Mouse (Mus musculus): ENCODE measurements around the gene Cald1. TPM values are rescaled to one million over a fixed set of nuclear protein-coding genes. Genes with fewer than 3 reads are reported as not detected.
A peak's percentile ranks its signal among the peaks of the same experiment; 100 is the strongest.

The Cald1 gene
- polyA plus RNA-seq (2014; fragmentation: Nextera tagmentation; extraction: Ambion mirVana): 132 and 139 TPM in 2 replicates

GRCm38 (mm10) chr6:34598121-34599065, at the start of gene Cald1:
Gene Cald1, plus strand, starts transcription at chr6:34598500.
- no peaks in the 10 kb centered on the region for H3K9me3 ChIP-seq (ENCODE audit: control insufficient read depth, low read length)
- ATAC-seq (replicated peaks; ENCODE audit: low FRiP score): peak; percentile 82
- DNase-seq (ENCODE audit: low spot score): peak; percentile 58
- peaks cover 5% of the 10 kb centered on the region; the same call in 1 of the 2 replicates for H3K4me1 ChIP-seq (replicated peaks; ENCODE audit: control insufficient read depth, insufficient read depth, low read length)
- H3K27ac ChIP-seq (ENCODE audit: low read depth, low read length): no peak within 1 kb of the TSS
- peak within 1 kb of the TSS; percentile 24; the same call in 1 of the 2 replicates for H3K4me3 ChIP-seq (ENCODE audit: low read depth, low read length)
- peak within 1 kb of the TSS; percentile 16; the same call in 1 of the 2 replicates for H3K9ac ChIP-seq (ENCODE audit: low read length)
- peak within 1 kb of the TSS; percentile 44 for H3K4me2 ChIP-seq (ENCODE audit: low read depth, low read length, severe bottlenecking)
- H3K36me3 ChIP-seq (ENCODE audit: control insufficient read depth, insufficient read depth, low read length): no peaks in the 10 kb centered on the region
- WGBS: 4% methylated on average over 16 of the region's 16 CpGs
- no peaks in the 10 kb centered on the region for H3K27me3 ChIP-seq (ENCODE audit: control insufficient read depth, insufficient read depth, low read length)

DNA sequence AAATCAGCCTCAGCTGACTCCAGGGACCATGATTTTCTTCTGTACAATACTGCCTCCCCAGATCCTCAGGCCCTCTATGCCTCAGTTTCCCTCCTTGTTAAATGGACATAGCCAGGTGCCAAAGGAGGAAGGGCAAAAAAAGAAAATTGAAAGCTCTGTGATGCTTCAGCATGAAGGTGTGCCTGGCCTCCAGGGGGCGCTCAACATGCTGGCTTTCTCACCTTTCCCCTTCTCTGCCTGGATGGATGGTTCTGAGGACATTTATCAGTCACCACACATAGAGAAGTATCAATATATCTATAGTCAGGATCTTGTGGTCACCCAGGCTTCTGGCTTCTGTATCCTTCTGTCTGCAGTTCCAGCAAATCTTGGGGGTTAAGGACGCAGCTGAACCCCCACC, 49.3 kb upstream of the Cald1 start:
- ATAC-seq (replicated peaks; ENCODE audit: low FRiP score) (no peak), DNase-seq (ENCODE audit: low spot score) (peak; percentile 73)
- no peaks in the 10 kb centered on the region for H3K27me3 ChIP-seq (ENCODE audit: control insufficient read depth, insufficient read depth, low read length)
- 34% methylated on average over 2 of the region's 2 CpGs for WGBS
- H3K4me2 ChIP-seq (ENCODE audit: low read depth, low read length, severe bottlenecking): no peak overlapping the region
- H3K4me1 ChIP-seq (replicated peaks; ENCODE audit: control insufficient read depth, insufficient read depth, low read length): no peaks in the 10 kb centered on the region
- no peaks in the 10 kb centered on the region for H3K36me3 ChIP-seq (ENCODE audit: control insufficient read depth, insufficient read depth, low read length)
- H3K27ac ChIP-seq (ENCODE audit: low read depth, low read length): no peak overlapping the region
- H3K9ac ChIP-seq (ENCODE audit: low read length): no peak overlapping the region
- no peak overlapping the region for H3K4me3 ChIP-seq (ENCODE audit: low read depth, low read length)
- no peaks in the 10 kb centered on the region; the same call in 1 of the 2 replicates for H3K9me3 ChIP-seq (ENCODE audit: control insufficient read depth, low read length)

GRCm38 (mm10) chr6:34552489-34553157, 45.7 kb upstream of the Cald1 start:
- 88% methylated on average over 4 of the region's 4 CpGs for WGBS
- Histone ChIP-seq H3K9me3 (ENCODE audit: control insufficient read depth, low read length) (no peaks in the 10 kb centered on the region; the same call in 1 of the 2 replicates), H3K4me1 (replicated peaks; ENCODE audit: control insufficient read depth, insufficient read depth, low read length) (no peaks in the 10 kb centered on the region), H3K9ac (ENCODE audit: low read length) (no peak overlapping the region), H3K27ac (ENCODE audit: low read depth, low read length) (no peak overlapping the region), H3K36me3 (ENCODE audit: control insufficient read depth, insufficient read depth, low read length) (no peaks in the 10 kb centered on the region), H3K4me2 (ENCODE audit: low read depth, low read length, severe bottlenecking) (no peak overlapping the region), H3K4me3 (ENCODE audit: low read depth, low read length) (no peak overlapping the region), H3K27me3 (ENCODE audit: control insufficient read depth, insufficient read depth, low read length) (no peaks in the 10 kb centered on the region)
- ATAC-seq (replicated peaks; ENCODE audit: low FRiP score) (no peak), DNase-seq (ENCODE audit: low spot score) (no peak)

GRCm38 (mm10) chr6:34554291-34554997, 43.9 kb upstream of the Cald1 start:
- DNase-seq (ENCODE audit: low spot score) (no peak), ATAC-seq (replicated peaks; ENCODE audit: low FRiP score) (no peak)
- H3K4me2 ChIP-seq (ENCODE audit: low read depth, low read length, severe bottlenecking): no peak overlapping the region
- H3K9ac ChIP-seq (ENCODE audit: low read length): no peak overlapping the region
- H3K27ac ChIP-seq (ENCODE audit: low read depth, low read length): no peak overlapping the region
- no peak overlapping the region for H3K4me3 ChIP-seq (ENCODE audit: low read depth, low read length)
- no peaks in the 10 kb centered on the region for H3K4me1 ChIP-seq (replicated peaks; ENCODE audit: control insufficient read depth, insufficient read depth, low read length)
- H3K27me3 ChIP-seq (ENCODE audit: control insufficient read depth, insufficient read depth, low read length): no peaks in the 10 kb centered on the region
- H3K9me3 ChIP-seq (ENCODE audit: control insufficient read depth, low read length): no peaks in the 10 kb centered on the region; the same call in 1 of the 2 replicates
- WGBS: 86% methylated on average over 9 of the region's 9 CpGs
- no peaks in the 10 kb centered on the region for H3K36me3 ChIP-seq (ENCODE audit: control insufficient read depth, insufficient read depth, low read length)

DNA sequence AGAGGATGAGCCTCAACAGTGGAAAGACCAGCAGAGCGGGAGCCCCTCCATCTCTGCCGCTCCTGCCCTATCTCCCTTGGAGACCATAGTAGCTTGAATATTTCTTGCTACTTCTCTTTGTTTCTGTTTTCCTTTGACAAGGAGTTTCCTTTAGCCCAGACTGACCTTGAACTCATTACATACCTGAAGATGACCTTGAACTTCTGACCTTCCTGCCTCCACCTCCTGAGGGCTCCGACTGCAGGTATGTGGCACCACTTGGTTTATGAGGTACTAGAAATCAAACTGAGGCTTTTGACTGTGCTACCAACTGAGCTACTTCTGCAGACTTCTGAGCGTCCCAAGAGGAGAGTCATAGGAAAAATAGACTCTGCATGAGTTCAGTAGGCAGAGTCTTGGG, 38.8 kb upstream of the Cald1 start:
- no peak for DNase-seq (ENCODE audit: low spot score)
- ATAC-seq (replicated peaks; ENCODE audit: low FRiP score): no peak
- no peak overlapping the region for H3K4me3 ChIP-seq (ENCODE audit: low read depth, low read length)
- H3K36me3 ChIP-seq (ENCODE audit: control insufficient read depth, insufficient read depth, low read length): no peaks in the 10 kb centered on the region
- no peak overlapping the region for H3K4me2 ChIP-seq (ENCODE audit: low read depth, low read length, severe bottlenecking)
- no peak overlapping the region for H3K27ac ChIP-seq (ENCODE audit: low read depth, low read length)
- no peaks in the 10 kb centered on the region for H3K27me3 ChIP-seq (ENCODE audit: control insufficient read depth, insufficient read depth, low read length)
- H3K9me3 ChIP-seq (ENCODE audit: control insufficient read depth, low read length): no peaks in the 10 kb centered on the region
- no peak overlapping the region for H3K9ac ChIP-seq (ENCODE audit: low read length)
- WGBS: 87% methylated on average over 4 of the region's 4 CpGs
- no peaks in the 10 kb centered on the region for H3K4me1 ChIP-seq (replicated peaks; ENCODE audit: control insufficient read depth, insufficient read depth, low read length)

DNA sequence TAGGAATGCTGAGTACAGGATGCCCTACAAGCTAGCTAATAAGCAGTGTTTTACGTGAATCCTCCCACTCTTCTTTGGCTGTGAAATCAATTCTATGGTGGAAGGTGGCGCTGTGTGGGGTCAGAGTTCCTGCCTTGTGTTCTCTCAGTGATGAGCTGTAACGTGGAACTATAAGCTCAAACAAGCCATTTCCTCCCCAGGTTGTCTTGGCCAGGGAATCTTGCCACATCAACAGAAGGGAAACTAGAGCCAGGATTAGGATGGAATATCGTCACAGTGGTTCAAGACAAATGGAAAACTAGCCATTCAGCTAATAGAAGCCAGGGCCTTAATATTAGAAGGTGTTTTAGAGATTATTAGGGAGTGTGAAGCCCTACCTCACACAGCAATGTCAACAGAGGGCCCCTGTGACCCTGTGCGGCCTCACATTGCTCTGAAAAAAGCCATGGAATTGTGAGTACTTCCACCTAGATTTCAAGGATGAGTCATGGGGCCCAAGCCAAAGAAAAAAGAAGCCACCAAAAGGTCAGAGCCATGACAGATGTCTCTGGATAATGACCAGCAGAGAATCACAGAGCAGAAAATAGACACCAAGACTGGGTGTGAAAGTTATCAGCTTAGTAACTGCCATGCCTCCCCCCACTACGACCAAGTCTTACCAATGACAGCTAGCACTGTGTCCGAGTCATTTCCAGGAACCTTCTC, 33.0 kb upstream of the Cald1 start:
- Histone ChIP-seq H3K36me3 (ENCODE audit: control insufficient read depth, insufficient read depth, low read length) (no peaks in the 10 kb centered on the region), H3K4me3 (ENCODE audit: low read depth, low read length) (no peak overlapping the region), H3K27ac (ENCODE audit: low read depth, low read length) (no peak overlapping the region), H3K4me1 (replicated peaks; ENCODE audit: control insufficient read depth, insufficient read depth, low read length) (no peaks in the 10 kb centered on the region), H3K4me2 (ENCODE audit: low read depth, low read length, severe bottlenecking) (no peak overlapping the region), H3K9me3 (ENCODE audit: control insufficient read depth, low read length) (no peaks in the 10 kb centered on the region), H3K27me3 (ENCODE audit: control insufficient read depth, insufficient read depth, low read length) (no peaks in the 10 kb centered on the region), H3K9ac (ENCODE audit: low read length) (no peak overlapping the region)
- WGBS: 80% methylated on average over 7 of the region's 7 CpGs
- DNase-seq (ENCODE audit: low spot score): no peak
- no peak for ATAC-seq (replicated peaks; ENCODE audit: low FRiP score)

GRCm38 (mm10) chr6:34567298-34567697, 31.0 kb upstream of the Cald1 start:
- H3K27ac ChIP-seq (ENCODE audit: low read depth, low read length): no peak overlapping the region
- no peak overlapping the region for H3K4me2 ChIP-seq (ENCODE audit: low read depth, low read length, severe bottlenecking)
- H3K27me3 ChIP-seq (ENCODE audit: control insufficient read depth, insufficient read depth, low read length): no peaks in the 10 kb centered on the region
- no peaks in the 10 kb centered on the region for H3K4me1 ChIP-seq (replicated peaks; ENCODE audit: control insufficient read depth, insufficient read depth, low read length)
- DNase-seq (ENCODE audit: low spot score): no peak
- H3K36me3 ChIP-seq (ENCODE audit: control insufficient read depth, insufficient read depth, low read length): no peaks in the 10 kb centered on the region
- H3K9me3 ChIP-seq (ENCODE audit: control insufficient read depth, low read length): no peaks in the 10 kb centered on the region
- no peak overlapping the region for H3K9ac ChIP-seq (ENCODE audit: low read length)
- 97% methylated on average over 5 of the region's 5 CpGs for WGBS
- H3K4me3 ChIP-seq (ENCODE audit: low read depth, low read length): no peak overlapping the region
- ATAC-seq (replicated peaks; ENCODE audit: low FRiP score): no peak
